Mouse (Mus musculus): ENCODE results near the gene Mrc1. TPM values are rescaled to one million over a fixed set of nuclear protein-coding genes. Genes with fewer than 3 reads are reported as not detected.

Gene Mrc1
- total and polyA plus RNA-seq, 3 experiments = 0.08 TPM; not detected in 2

DNA sequence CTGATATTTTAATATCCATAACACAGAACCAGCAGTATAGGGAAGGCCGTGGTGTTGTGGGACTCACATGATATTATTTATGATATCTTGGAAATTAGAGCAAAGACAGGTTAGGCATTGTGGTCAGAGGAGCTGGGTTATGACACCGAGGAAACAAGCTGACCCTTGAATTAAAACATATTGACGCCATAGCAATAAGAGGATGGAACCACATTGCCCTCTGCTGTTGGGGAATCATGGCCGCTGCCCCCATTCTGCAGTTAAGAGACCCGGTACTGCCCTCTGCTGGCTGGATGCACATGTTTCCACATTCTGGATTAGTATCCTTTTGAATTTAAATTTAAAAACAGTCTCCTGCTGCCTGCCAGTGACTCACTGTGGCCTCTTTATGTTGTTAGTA lies 66.1 kb downstream of the Mrc1 start (continued):
- TF ChIP-seq USF2 (IDR thresholded peaks at IDR 0.05; ENCODE audit: borderline replicate concordance in 1 of 2, insufficient read depth in 1 of 2, low read depth in 1 of 2, low read length in 2 of 2) = no peak
- no peak for TF ChIP-seq UBTF (IDR thresholded peaks at IDR 0.05; ENCODE audit: borderline replicate concordance, insufficient read depth, low read depth, low read length)
- TF ChIP-seq CTCF (IDR thresholded peaks at IDR 0.05 in 2 of 3, conservative IDR thresholded peaks at IDR 0.05 in 1 of 3; ENCODE audit: control insufficient read depth in 1 of 3, insufficient read depth in 1 of 3, low read depth in 2 of 3, low read length in 3 of 3, poor library complexity in 1 of 3, severe bottlenecking in 1 of 3) = peak in 2 of 3 experiments; percentile 92 to 98
- TF ChIP-seq ZKSCAN1 (IDR thresholded peaks at IDR 0.05; ENCODE audit: low read depth, low read length) = no peak
- peak; percentile 52 for TF ChIP-seq SIN3A (IDR thresholded peaks at IDR 0.05; ENCODE audit: low read length)
- no peak for TF ChIP-seq E2F4 (IDR thresholded peaks at IDR 0.05; ENCODE audit: borderline replicate concordance, low read depth, low read length)
- TF ChIP-seq SMC3 (IDR thresholded peaks at IDR 0.05; ENCODE audit: low read depth, low read length) = peak; percentile 100
- TF ChIP-seq MAFK (IDR thresholded peaks at IDR 0.05; ENCODE audit: borderline replicate concordance, low read depth, low read length) = no peak
- no peak for TF ChIP-seq CHD2 (IDR thresholded peaks at IDR 0.05; ENCODE audit: low read length)
- TF ChIP-seq MYC (IDR thresholded peaks at IDR 0.05; ENCODE audit: low read depth, low read length) = peak; percentile 73

- no peaks in the 10 kb centered on the region for H3K79me2 ChIP-seq (ENCODE audit: control insufficient read depth, insufficient read depth, low read length, poor library complexity)
- no peak for DNase-seq (ENCODE audit: low read depth, low spot score)
- no peaks in the 10 kb centered on the region for H3K4me1 ChIP-seq (ENCODE audit: control insufficient read depth in 1 of 2, insufficient read depth in 2 of 2, low read length in 2 of 2)
- TF ChIP-seq MYC (IDR thresholded peaks at IDR 0.05; ENCODE audit: low read depth, low read length) = no peak
- no peak for TF ChIP-seq CHD1 (IDR thresholded peaks at IDR 0.05; ENCODE audit: low read depth, low read length)
- TF ChIP-seq MAFK (IDR thresholded peaks at IDR 0.05; ENCODE audit: borderline replicate concordance, low read depth, low read length) = no peak
- TF ChIP-seq MEF2A (IDR thresholded peaks at IDR 0.05; ENCODE audit: extremely low read depth, insufficient replicate concordance, low read depth, low read length, poor library complexity, severe bottlenecking) = no peak
- no peak for TF ChIP-seq ZMIZ1 (IDR thresholded peaks at IDR 0.05; ENCODE audit: low read depth, low read length)
- no peak for TF ChIP-seq RCOR1 (IDR thresholded peaks at IDR 0.05; ENCODE audit: low read depth, low read length)
- TF ChIP-seq EP300 (IDR thresholded peaks at IDR 0.05; ENCODE audit: low read depth in 1 of 2, low read length in 2 of 2) = no peak
- no peak for TF ChIP-seq ZC3H11A (IDR thresholded peaks at IDR 0.05; ENCODE audit: low read depth, low read length)
- no peak for TF ChIP-seq BHLHE40 (IDR thresholded peaks at IDR 0.05; ENCODE audit: borderline replicate concordance, low read depth, low read length)
- TF ChIP-seq GABPA (IDR thresholded peaks at IDR 0.05; ENCODE audit: low read depth, low read length) = no peak
- no peak for TF ChIP-seq MXI1 (IDR thresholded peaks at IDR 0.05; ENCODE audit: low read depth, low read length)
- H3K4me3 ChIP-seq (ENCODE audit: control insufficient read depth in 1 of 2, insufficient read depth in 1 of 2, low read depth in 2 of 2, low read length in 2 of 2) = no peak overlapping the region
- no peak overlapping the region for H3K27ac ChIP-seq (ENCODE audit: control insufficient read depth, low read depth, low read length)
- H3K27me3 ChIP-seq (ENCODE audit: control insufficient read depth in 1 of 2, insufficient read depth in 2 of 2, low read length in 2 of 2) = peaks cover 1 to 2% of the 10 kb centered on the region in 2 experiments; a peak in 2 of 4 replicates
- H3K36me3 ChIP-seq (ENCODE audit: control insufficient read depth in 1 of 2, insufficient read depth in 2 of 2, low read length in 2 of 2) = no peaks in the 10 kb centered on the region
- H3K9ac ChIP-seq (ENCODE audit: control insufficient read depth, low read depth, low read length, poor library complexity, severe bottlenecking) = no peak overlapping the region
- no peaks in the 10 kb centered on the region for H3K9me3 ChIP-seq (replicated peaks; ENCODE audit: insufficient read depth, low read length)
Observed at GRCm38 (mm10) chr2:14312505-14313380, 83.6 kb downstream of the Mrc1 start.

Measured in MEL (cell line).